Mouse (Mus musculus) right cerebral cortex, adult 18-20 months (tissue): ENCODE results near the gene Stk19.

Experiments
- DNase-seq: peaks from one replicate; pipeline ENCODE4 v3.0.0; 2022; ENCODE audit warnings: mixed read lengths

Gene Stk19

GRCm38 (mm10) chr17:34796311-34797140 is 40.2 kb downstream of the Stk19 start:
- no peak for DNase-seq

GRCm38 (mm10) chr17:34795633-34796032 is 41.1 kb downstream of the Stk19 start:
- DNase-seq: peak; percentile 17

- DNase-seq: no peak
Measured at GRCm38 (mm10) chr17:34795016-34795415, 41.7 kb downstream of the Stk19 start.

GRCm38 (mm10) chr17:34777680-34778325 is 58.9 kb downstream of the Stk19 start:
- peak; percentile 45 for DNase-seq
